Mouse (Mus musculus) bone marrow, adult 2 months (tissue): Measurements from ENCODE around the gene Nos1ap.

Experiments used
- CTCF ChIP-seq: fragments of 200-500 bp; IDR thresholded peaks from 2 replicates; pipeline ENCODE4 v1.5.1; 2011; ENCODE audit warnings: low read length, control low read depth; ENCODE audit not compliant: control insufficient read depth, insufficient read depth
- POLR2A ChIP-seq: fragments of 200-500 bp; IDR thresholded peaks from 2 replicates; pipeline ENCODE4 v1.6.1; 2011; ENCODE audit warnings: low read depth, mild to moderate bottlenecking, control low read depth, low read length, borderline replicate concordance; ENCODE audit not compliant: control insufficient read depth

- TF ChIP-seq POLR2A (no peak), CTCF (no peak)
Observed at GRCm38 (mm10) chr1:170479458-170479798, 110.2 kb downstream of the Nos1ap start.
